Comparison of ENCODE assay signal across 26 mouse cellular contexts in the genomic region with DNA sequence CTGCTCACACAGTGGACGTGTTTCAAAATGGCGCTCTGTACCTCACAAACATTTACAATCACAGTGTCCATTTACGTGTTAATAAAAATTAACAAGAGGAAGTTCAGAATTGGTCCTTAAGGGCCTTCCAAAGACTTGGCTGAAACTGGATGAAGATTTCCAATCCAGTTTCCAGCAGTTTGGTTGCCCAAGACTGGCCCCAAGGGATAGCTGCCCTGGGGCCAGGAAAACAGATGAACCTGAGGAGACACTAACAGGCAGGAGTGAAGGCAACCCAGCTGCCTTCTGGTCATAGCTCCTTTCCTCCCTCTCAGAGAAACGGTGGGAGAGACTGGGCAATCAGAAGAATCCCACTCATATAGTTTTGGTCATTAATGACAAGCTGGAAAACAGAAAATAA.
"Had no signal": no experiment of that assay in that cellular context is flagged by ENCODE, and none has a peak within 500 bp of the region (broad histone marks: within the 10 kb centered on the region; RNA-seq: fewer than 3 reads in every experiment).

No protein-coding gene starts in this region.

- DNase-seq: gastrocnemius, adult 2 months; gastrocnemius, postnatal 10 days; gastrocnemius, postnatal 25 days; heart, adult 18-20 months; heart, postnatal 10 days; heart, postnatal 4 days; kidney, adult 18-20 months; kidney, adult 8-10 months; kidney, postnatal 10 days; kidney, postnatal 25 days; kidney, postnatal 4 days; left cerebral cortex, postnatal 4 days; liver; liver, embryonic 13.5 days; liver, postnatal 0 days had no signal

- H3K36me3 ChIP-seq: heart, embryonic 12.5 days; hindbrain, embryonic 10.5 days; hindbrain, embryonic 12.5 days; limb, embryonic 12.5 days; liver, embryonic 13.5 days; liver, embryonic 15.5 days had no signal

- H3K4me2 ChIP-seq: heart, embryonic 12.5 days; hindbrain, embryonic 12.5 days; hindbrain, embryonic 14.5 days; limb, embryonic 12.5 days; liver, embryonic 11.5 days; liver, embryonic 13.5 days; liver, embryonic 15.5 days had no signal

- H3K4me1 ChIP-seq: heart, embryonic 12.5 days; liver, embryonic 13.5 days; liver, embryonic 15.5 days had no signal

- H3K9me3 ChIP-seq: heart, embryonic 12.5 days; hindbrain, embryonic 10.5 days; hindbrain, embryonic 12.5 days; liver, embryonic 15.5 days had no signal

- H3K27ac ChIP-seq: gastrocnemius, adult 2 months; hindbrain, embryonic 10.5 days; hindbrain, embryonic 12.5 days; hindbrain, embryonic 14.5 days; layer of hippocampus, adult 2 months; limb, embryonic 12.5 days; liver, embryonic 13.5 days; liver, embryonic 15.5 days had no signal

- H3K27me3 ChIP-seq: heart, embryonic 12.5 days; limb, embryonic 12.5 days; liver, embryonic 13.5 days; liver, embryonic 15.5 days had no signal

- ATAC-seq: hindbrain, embryonic 16.5 days; inflammation-experienced regulatory T-cells, adult 6 months; intestine, embryonic 16.5 days; liver, postnatal 0 days had no signal

- H3K4me3 ChIP-seq: gastrocnemius, adult 2 months; heart, embryonic 12.5 days; hindbrain, embryonic 10.5 days; hindbrain, embryonic 12.5 days; layer of hippocampus, adult 2 months; limb, embryonic 12.5 days; liver, embryonic 13.5 days; liver, embryonic 15.5 days had no signal

- H3K9ac ChIP-seq: heart, embryonic 12.5 days; hindbrain, embryonic 12.5 days; hindbrain, embryonic 14.5 days; limb, embryonic 12.5 days; liver, embryonic 13.5 days; liver, embryonic 15.5 days; liver, postnatal 0 days had no signal
